Mouse (Mus musculus) midbrain, embryonic 14.5 days (tissue): ENCODE measurements around the gene Pfkp. TPM values are rescaled to one million over a fixed set of nuclear protein-coding genes. Genes with fewer than 3 reads are reported as not detected.

Source experiments
- ATAC-seq: fragments of 200-750 bp; cut with Nextera tagmentation; 2 replicates; pipeline ENCODE4 v1.8.0; 2017; ENCODE audit warnings: moderate number of reproducible peaks, moderate library complexity; ENCODE audit not compliant: low FRiP score, low TSS enrichment
- DNase-seq: peaks from one replicate; pipeline ENCODE4 v3.0.0-alpha.2; 2015
- H3K27ac ChIP-seq: fragments of 300-500 bp; sonication (generic); replicated peaks from 2 replicates; pipeline ENCODE4 v1.5.1; 2014; ENCODE audit warnings: mild to moderate bottlenecking, low read depth, low read length, moderate library complexity
- H3K27me3 ChIP-seq: fragments of 300-500 bp; sonication (generic); 2 replicates; pipeline ENCODE4 v1.6.1; 2014; ENCODE audit warnings: low read length, control low read depth, mixed read lengths; ENCODE audit not compliant: control insufficient read depth, insufficient read depth
- H3K36me3 ChIP-seq: fragments of 300-500 bp; sonication (generic); 2 replicates; pipeline ENCODE4 v1.6.1; 2014; ENCODE audit warnings: low read length, control low read depth; ENCODE audit not compliant: control insufficient read depth, insufficient read depth
- H3K4me1 ChIP-seq: fragments of 300-500 bp; sonication (generic); 2 replicates; pipeline ENCODE4 v1.6.1; 2014; ENCODE audit warnings: mild to moderate bottlenecking, antibody characterized with exemption, low read length, control low read depth; ENCODE audit not compliant: control insufficient read depth, insufficient read depth
- H3K4me2 ChIP-seq: fragments of 300-500 bp; sonication (generic); 2 replicates; pipeline ENCODE4 v1.6.1; 2014; ENCODE audit warnings: mild to moderate bottlenecking, low read length, moderate library complexity
- H3K4me3 ChIP-seq: fragments of 300-500 bp; sonication (generic); replicated peaks from 2 replicates; pipeline ENCODE4 v1.5.1; 2014; ENCODE audit warnings: low read depth, low read length
- H3K9ac ChIP-seq: fragments of 300-500 bp; sonication (generic); replicated peaks from 2 replicates; pipeline ENCODE4 v1.6.1; 2014; ENCODE audit warnings: mild to moderate bottlenecking, low read length, moderate library complexity
- H3K9me3 ChIP-seq: fragments of 300-500 bp; sonication (generic); 2 replicates; pipeline ENCODE4 v1.6.1; 2016; ENCODE audit warnings: low read length, control low read depth, mixed read lengths; ENCODE audit not compliant: control insufficient read depth
- WGBS: fragments of 180-500 bp; shearing (Covaris S2); extraction: QIAGEN DNeasy Blood & Tissue Kit; methylation state at CpG from one replicate; pipeline ENCODE4 v1.1.7; 2014; 5-methylcytosine and 5-hydroxymethylcytosine counted together
- polyA plus RNA-seq: library from polyadenylated mRNA; unstranded; fragments of >200 nt; fragmentation: Nextera tagmentation; extraction: Ambion mirVana; gene quantifications from 2 replicates; pipeline ENCODE4 v1.2.1, GENCODE M21; 2014

The Pfkp gene
- polyA plus RNA-seq, result 241 and 275 TPM in 2 replicates

GRCm38 (mm10) chr13:6648669-6649233, at the start of gene Pfkp:
Pfkp (minus strand) TSS chr13:6648777.
- DNase-seq, result peak; percentile 95
- H3K27me3 ChIP-seq, result no peaks in the 10 kb centered on the region
- peak within 1 kb of the TSS; percentile 71 for H3K9ac ChIP-seq
- no peaks in the 10 kb centered on the region for H3K36me3 ChIP-seq
- peak; percentile 94 for ATAC-seq
- H3K4me3 ChIP-seq, result peak within 1 kb of the TSS; percentile 67
- H3K27ac ChIP-seq, result peak within 1 kb of the TSS; percentile 78
- 0 out of 2 replicates have a peak, but pooled peaks cover 2% of the 10 kb centered on the region for H3K4me1 ChIP-seq
- H3K4me2 ChIP-seq, result peak within 1 kb of the TSS; percentile 99
- 2% methylated on average over 34 of the region's 34 CpGs for WGBS
- H3K9me3 ChIP-seq, result no peaks in the 10 kb centered on the region

DNA sequence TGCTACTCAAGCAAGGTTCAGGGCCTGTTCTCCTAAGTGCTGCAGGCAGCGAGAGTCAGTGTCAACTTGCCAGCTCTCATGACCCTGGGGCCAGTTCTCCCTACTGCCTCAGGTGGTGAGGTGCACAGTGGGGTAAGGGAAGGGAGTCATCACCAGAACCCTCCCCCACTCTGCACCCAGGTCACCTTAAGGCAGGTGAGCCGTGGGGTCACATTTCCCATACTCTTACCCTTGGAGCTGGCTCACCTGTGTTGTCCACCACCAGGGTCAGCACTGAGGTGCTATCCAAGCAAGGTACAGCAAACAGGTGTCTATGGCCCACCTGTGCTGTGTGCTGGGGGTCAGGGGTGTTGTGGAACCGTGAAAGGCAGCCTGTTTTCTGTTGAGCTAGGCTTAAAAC, 42.0 kb upstream of the Pfkp start:
- no peaks in the 10 kb centered on the region for H3K4me1 ChIP-seq
- no peak for DNase-seq
- ATAC-seq, result peak; percentile 22; the same call in 1 of the 2 replicates
- H3K9ac ChIP-seq, result no peak overlapping the region
- H3K27me3 ChIP-seq, result no peaks in the 10 kb centered on the region
- no peak overlapping the region for H3K4me3 ChIP-seq
- no peaks in the 10 kb centered on the region for H3K9me3 ChIP-seq
- H3K36me3 ChIP-seq, result no peaks in the 10 kb centered on the region
- 73% methylated on average over 3 of the region's 3 CpGs for WGBS
- H3K27ac ChIP-seq, result no peak overlapping the region
- no peak overlapping the region for H3K4me2 ChIP-seq

GRCm38 (mm10) chr13:6689962-6690361, 41.4 kb upstream of the Pfkp start:
- H3K27me3 ChIP-seq, result no peaks in the 10 kb centered on the region
- H3K4me2 ChIP-seq, result no peak overlapping the region
- peak; percentile 27 for DNase-seq
- no peaks in the 10 kb centered on the region for H3K36me3 ChIP-seq
- 66% methylated on average over 4 of the region's 4 CpGs for whole genome bisulfite sequencing
- H3K27ac ChIP-seq, result no peak overlapping the region
- no peak overlapping the region for H3K4me3 ChIP-seq
- no peaks in the 10 kb centered on the region for H3K4me1 ChIP-seq
- H3K9ac ChIP-seq, result no peak overlapping the region
- peak; percentile 26; the same call in 1 of the 2 replicates for ATAC-seq
- H3K9me3 ChIP-seq, result no peaks in the 10 kb centered on the region

DNA sequence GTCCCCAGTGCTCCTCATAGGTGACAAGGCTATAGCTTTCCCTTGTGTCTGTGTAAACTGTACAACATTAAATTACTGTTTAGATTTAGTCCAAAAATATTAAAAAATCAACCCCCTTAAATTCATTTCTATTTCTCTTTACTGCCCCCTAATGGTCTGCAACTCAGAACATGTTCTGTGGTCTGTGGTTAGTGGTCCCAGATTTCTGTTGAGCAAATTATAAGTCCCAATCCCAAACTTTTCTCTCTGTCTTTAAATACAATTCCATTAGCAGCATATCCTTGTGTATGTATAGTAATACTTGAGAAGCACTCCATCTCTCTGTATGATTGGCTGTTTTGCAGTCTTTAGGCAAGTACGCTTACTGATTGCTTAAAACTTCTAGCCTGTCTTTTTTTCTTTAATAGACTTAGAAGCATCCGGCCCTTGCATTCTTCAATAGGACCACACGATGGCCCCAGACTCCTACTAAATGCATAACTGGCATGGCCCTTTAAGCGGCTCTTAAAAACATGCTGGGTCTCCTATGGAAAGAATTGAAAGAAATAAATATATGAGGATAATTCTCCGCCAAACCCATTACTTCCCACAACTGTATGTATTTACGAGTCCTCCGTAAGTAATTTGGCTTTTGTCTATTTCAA, 40.3 kb upstream of the Pfkp start:
- H3K4me1 ChIP-seq, result no peaks in the 10 kb centered on the region
- no peaks in the 10 kb centered on the region for H3K9me3 ChIP-seq
- ATAC-seq (peak; percentile 34; the same call in 1 of the 2 replicates), DNase-seq (peak; percentile 86)
- H3K4me2 ChIP-seq, result no peak overlapping the region
- no peaks in the 10 kb centered on the region for H3K27me3 ChIP-seq
- 50% methylated on average over 7 of the region's 7 CpGs for WGBS
- no peak overlapping the region for H3K4me3 ChIP-seq
- H3K36me3 ChIP-seq, result no peaks in the 10 kb centered on the region
- no peak overlapping the region for H3K9ac ChIP-seq
- no peak overlapping the region for H3K27ac ChIP-seq

- no peak overlapping the region for H3K27ac ChIP-seq
- no peak for DNase-seq
- H3K36me3 ChIP-seq, result no peaks in the 10 kb centered on the region
- H3K4me1 ChIP-seq, result no peaks in the 10 kb centered on the region
- ATAC-seq, result no peak
- H3K9ac ChIP-seq, result no peak overlapping the region
- no peaks in the 10 kb centered on the region for H3K27me3 ChIP-seq
- 89% methylated on average over 4 of the region's 4 CpGs for WGBS
- H3K4me3 ChIP-seq, result no peak overlapping the region
- no peaks in the 10 kb centered on the region for H3K9me3 ChIP-seq
- no peak overlapping the region for H3K4me2 ChIP-seq
Measured at GRCm38 (mm10) chr13:6666887-6667286, 18.3 kb upstream of the Pfkp start.

DNA sequence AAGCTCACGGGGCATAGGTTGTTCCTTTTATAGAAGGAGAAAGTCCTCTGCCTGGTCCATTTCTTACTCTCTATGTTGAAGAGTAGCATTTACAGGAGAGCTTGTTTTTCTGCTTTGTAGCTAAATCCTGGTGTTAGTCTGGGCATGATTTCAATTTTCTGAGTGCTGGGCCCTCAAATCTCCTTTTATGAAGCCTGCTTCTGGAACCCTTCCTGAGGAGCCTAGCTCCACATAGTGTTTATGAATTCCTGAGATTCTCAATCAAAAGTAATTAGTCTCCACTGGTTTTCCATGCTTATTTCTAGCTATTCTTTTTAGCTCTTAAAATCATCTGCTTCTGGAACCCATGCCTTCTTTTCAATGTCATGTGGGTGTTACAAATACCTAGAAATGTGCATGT, 16.9 kb upstream of the Pfkp start:
- H3K27me3 ChIP-seq, result no peaks in the 10 kb centered on the region
- WGBS, result 81% methylated on average over 1 of the region's 1 CpGs
- no peak for DNase-seq
- no peaks in the 10 kb centered on the region for H3K4me1 ChIP-seq
- no peaks in the 10 kb centered on the region for H3K9me3 ChIP-seq
- H3K4me3 ChIP-seq, result no peak overlapping the region
- no peaks in the 10 kb centered on the region for H3K36me3 ChIP-seq
- no peak overlapping the region for H3K27ac ChIP-seq
- H3K9ac ChIP-seq, result no peak overlapping the region
- no peak for ATAC-seq
- no peak overlapping the region for H3K4me2 ChIP-seq

- H3K27me3 ChIP-seq, result no peaks in the 10 kb centered on the region
- 41% methylated on average over 5 of the region's 5 CpGs for WGBS
- ATAC-seq, result no peak
- no peak for DNase-seq
- no peaks in the 10 kb centered on the region for H3K9me3 ChIP-seq
- no peaks in the 10 kb centered on the region for H3K4me1 ChIP-seq
- no peaks in the 10 kb centered on the region for H3K36me3 ChIP-seq
- H3K4me3 ChIP-seq, result no peak overlapping the region
- H3K4me2 ChIP-seq, result no peak overlapping the region
- no peak overlapping the region for H3K9ac ChIP-seq
- H3K27ac ChIP-seq, result no peak overlapping the region
Measured at GRCm38 (mm10) chr13:6664216-6664615, 15.6 kb upstream of the Pfkp start.

- DNase-seq, result no peak
- H3K9ac ChIP-seq, result no peak overlapping the region
- H3K4me2 ChIP-seq, result no peak overlapping the region
- H3K27ac ChIP-seq, result no peak overlapping the region
- H3K36me3 ChIP-seq, result no peaks in the 10 kb centered on the region
- no peak for ATAC-seq
- no peaks in the 10 kb centered on the region for H3K9me3 ChIP-seq
- no peaks in the 10 kb centered on the region for H3K27me3 ChIP-seq
- no peaks in the 10 kb centered on the region for H3K4me1 ChIP-seq
- H3K4me3 ChIP-seq, result no peak overlapping the region
- WGBS, result 86% methylated on average over 6 of the region's 6 CpGs
Measured at GRCm38 (mm10) chr13:6659314-6659713, 10.7 kb upstream of the Pfkp start.

- Histone ChIP-seq H3K9me3 (no peaks in the 10 kb centered on the region), H3K36me3 (no peaks in the 10 kb centered on the region), H3K4me2 (no peak overlapping the region), H3K27ac (no peak overlapping the region), H3K9ac (no peak overlapping the region), H3K27me3 (no peaks in the 10 kb centered on the region), H3K4me3 (no peak overlapping the region), H3K4me1 (no peaks in the 10 kb centered on the region)
- no peak for DNase-seq
- 88% methylated on average over 2 of the region's 2 CpGs for WGBS
- ATAC-seq, result no peak
Measured at GRCm38 (mm10) chr13:6657300-6657699, 8.7 kb upstream of the Pfkp start.
